11 mouse cellular contexts compared by ENCODE assay signal in the genomic region with DNA sequence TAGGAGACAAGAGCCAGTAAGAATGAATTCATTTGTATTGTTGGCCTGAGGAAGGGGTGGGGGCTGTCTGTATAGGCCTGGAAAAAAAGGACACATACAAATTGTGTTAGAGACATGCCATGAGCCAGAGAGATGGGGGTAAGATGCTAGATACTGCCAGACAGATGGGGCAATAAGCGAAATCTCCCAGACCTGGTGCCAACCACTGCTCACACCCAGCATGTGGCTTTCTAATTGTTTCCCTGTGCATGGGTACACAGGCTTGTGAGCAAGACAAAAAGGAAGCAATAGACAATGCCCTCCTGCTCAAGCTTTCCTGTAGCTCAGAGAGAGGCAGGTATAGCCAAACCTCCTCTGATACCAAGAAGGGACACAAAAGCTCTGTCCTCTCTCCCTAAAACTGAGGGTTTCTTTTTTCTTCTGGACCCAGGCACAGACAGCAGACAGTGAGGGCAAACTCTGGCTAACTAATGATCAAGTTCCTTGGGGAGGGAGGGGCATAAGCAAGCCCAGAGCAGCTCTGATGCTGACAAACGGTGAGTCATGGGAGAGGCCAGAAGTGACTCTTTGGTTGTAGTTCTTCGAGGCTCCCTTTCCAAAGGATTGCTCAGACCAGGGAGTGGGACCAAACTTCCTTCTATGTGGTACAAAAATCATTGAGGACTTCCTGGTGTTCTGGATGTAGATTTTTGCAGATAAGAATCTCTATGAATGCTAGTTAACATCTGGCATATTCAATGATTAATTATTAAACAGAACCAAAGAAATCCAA.
DNase-seq lines count a peak whose midpoint lies in the region; ATAC-seq and TF ChIP-seq lines count a peak whose summit lies in the region.
"Had no signal": no experiment of that assay in that cellular context is flagged by ENCODE, and none has a peak within 500 bp of the region (broad histone marks: within the 10 kb centered on the region; RNA-seq: fewer than 3 reads in every experiment).

No protein-coding gene starts in this region.

- ATAC-seq in heart, embryonic 11.5 days (replicated peaks; ENCODE audit: insufficient number of reproducible peaks, low FRiP score, low TSS enrichment): no peak
- peak; percentile 53 for ATAC-seq in intestine, postnatal 0 days

- no peaks in the 10 kb centered on the region for H3K27me3 ChIP-seq in heart, embryonic 11.5 days (ENCODE audit: control insufficient read depth, insufficient read depth, low read length)
- no peaks in the 10 kb centered on the region for H3K27me3 ChIP-seq in intestine, postnatal 0 days (replicated peaks; ENCODE audit: control insufficient read depth, insufficient read depth, low read length)
- H3K27me3 ChIP-seq in heart, embryonic 10.5 days (ENCODE audit: insufficient read depth, poor library complexity, severe bottlenecking): no peaks in the 10 kb centered on the region
- H3K27me3 ChIP-seq: CH12.LX had no signal

- no peak overlapping the region for H3K4me2 ChIP-seq in heart, embryonic 11.5 days
- H3K4me2 ChIP-seq in intestine, postnatal 0 days (replicated peaks; ENCODE audit: low read depth): no peak overlapping the region

- no peak overlapping the region for H3K4me3 ChIP-seq in heart, embryonic 11.5 days (ENCODE audit: low read depth, low read length)
- H3K4me3 ChIP-seq in intestine, postnatal 0 days (ENCODE audit: low read depth, low read length): no peak overlapping the region
- no peak overlapping the region for H3K4me3 ChIP-seq in heart, embryonic 10.5 days

- 0 out of 2 replicates have a peak, but pooled peaks cover 2% of the 10 kb centered on the region for H3K36me3 ChIP-seq in heart, embryonic 11.5 days (ENCODE audit: control insufficient read depth, insufficient read depth, low read length)
- H3K36me3 ChIP-seq in intestine, postnatal 0 days (ENCODE audit: control insufficient read depth, insufficient read depth): no peaks in the 10 kb centered on the region
- no peaks in the 10 kb centered on the region for H3K36me3 ChIP-seq in heart, embryonic 10.5 days

- TF ChIP-seq CTCF in intestine, postnatal 0 days (IDR thresholded peaks at IDR 0.05; ENCODE audit: low read depth): no peak

- peak; percentile 93 for DNase-seq in heart, adult 11 months
- DNase-seq in adrenal gland, postnatal 10 days: peak; percentile 47
- DNase-seq in lung, postnatal 4 days: peak; percentile 39 to 44
- no peak for DNase-seq in thymus, postnatal 25 days
- DNase-seq in thymus, adult 18-20 months: no peak
- no peak for DNase-seq in heart, embryonic 10.5 days (ENCODE audit: low spot score)
- DNase-seq: cerebellum, postnatal 14 days; heart, postnatal 14 days had no signal

- H3K27ac ChIP-seq in heart, embryonic 11.5 days (ENCODE audit: low read depth, low read length): no peak overlapping the region
- H3K27ac ChIP-seq in intestine, postnatal 0 days (ENCODE audit: low read depth, low read length): 0 out of 2 replicates have a peak overlapping the region, but pooled peaks have one; percentile 65
- no peak overlapping the region for H3K27ac ChIP-seq in heart, embryonic 10.5 days

- no peaks in the 10 kb centered on the region for H3K9me3 ChIP-seq in heart, embryonic 11.5 days (replicated peaks; ENCODE audit: control insufficient read depth, low read length)
- H3K9me3 ChIP-seq in intestine, postnatal 0 days (ENCODE audit: control insufficient read depth): no peaks in the 10 kb centered on the region
- no peaks in the 10 kb centered on the region for H3K9me3 ChIP-seq in heart, embryonic 10.5 days

- H3K9ac ChIP-seq in heart, embryonic 11.5 days (ENCODE audit: low read depth, low read length): no peak overlapping the region
- no peak overlapping the region for H3K9ac ChIP-seq in intestine, postnatal 0 days (ENCODE audit: low read depth, low read length)

- peaks cover 25% of the 10 kb centered on the region for H3K4me1 ChIP-seq in heart, embryonic 11.5 days (ENCODE audit: control insufficient read depth, insufficient read depth, low read length)
- peaks cover 17% of the 10 kb centered on the region for H3K4me1 ChIP-seq in intestine, postnatal 0 days (replicated peaks; ENCODE audit: control insufficient read depth, insufficient read depth, low read length)
- peaks cover 25% of the 10 kb centered on the region for H3K4me1 ChIP-seq in heart, embryonic 10.5 days

- 58% methylated on average over 3 of the region's 3 CpGs for WGBS in heart, embryonic 11.5 days (ENCODE audit: insufficient replicate concordance)
- 31% methylated on average over 3 of the region's 3 CpGs for WGBS in intestine, postnatal 0 days
- 53% methylated on average over 3 of the region's 3 CpGs for WGBS in heart, embryonic 10.5 days

Comparison
In these comparisons a context has a peak if more than half of its experiments do, and no peak if none do; other contexts are left out.
1. DNase-seq: peak in heart, adult 11 months (single experiment), adrenal gland, postnatal 10 days (single experiment) and lung, postnatal 4 days (2 of 2); none in thymus, postnatal 25 days (single experiment), thymus, adult 18-20 months (0 of 2) and heart, embryonic 10.5 days (single experiment).